Mouse (Mus musculus): ENCODE measurements at regions not wholly inside any gene's neighbourhood (a gene's known extent, or its start where the extent isn't known, plus 50 kb on each side); places are given as distances from the start of the nearest gene placed in this dataset.
A peak's percentile ranks its signal among the peaks of the same experiment; 100 is the strongest.
"Not testable (repeated sequence)": the region's sequence is repeated elsewhere in the genome, so short reads cannot be mapped to it uniquely, and the experiment has no call there.

DNA sequence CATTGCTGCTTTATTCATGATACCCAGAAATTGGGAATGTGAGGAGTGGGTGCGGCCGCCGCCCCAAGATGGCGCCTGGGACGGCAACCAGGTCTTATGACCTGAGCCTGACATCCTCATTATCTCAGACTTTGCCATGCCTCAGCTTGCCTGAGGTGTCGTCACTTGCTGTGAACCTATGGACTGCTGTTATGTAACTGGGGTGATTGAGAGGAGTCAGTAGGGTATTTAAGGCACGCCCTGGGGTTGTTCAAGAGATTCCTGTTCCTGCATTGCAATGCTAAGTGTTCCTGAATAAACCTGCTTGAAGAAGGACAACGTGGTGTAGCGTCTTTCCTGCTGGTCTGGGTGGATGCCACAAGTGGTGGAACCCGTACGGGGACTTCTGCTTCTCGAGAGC lies 211.4 kb upstream of the Pou3f2 start:
- Histone ChIP-seq H3K4me2 (replicated peaks) (no peak overlapping the region), H3K4me1 (no peaks in the 10 kb centered on the region), H3K4me3 (no peak overlapping the region), H3K27ac (replicated peaks) (no peak overlapping the region), H3K27me3 (no peaks in the 10 kb centered on the region), H3K9ac (replicated peaks) (no peak overlapping the region), H3K36me3 (no peaks in the 10 kb centered on the region), H3K9me3 (peaks cover 9% of the 10 kb centered on the region; the same call in 1 of the 2 replicates)
- no peak for ATAC-seq (ENCODE audit: low FRiP score, low read depth)
- 94% methylated on average over 12 of the region's 12 CpGs for WGBS

DNA sequence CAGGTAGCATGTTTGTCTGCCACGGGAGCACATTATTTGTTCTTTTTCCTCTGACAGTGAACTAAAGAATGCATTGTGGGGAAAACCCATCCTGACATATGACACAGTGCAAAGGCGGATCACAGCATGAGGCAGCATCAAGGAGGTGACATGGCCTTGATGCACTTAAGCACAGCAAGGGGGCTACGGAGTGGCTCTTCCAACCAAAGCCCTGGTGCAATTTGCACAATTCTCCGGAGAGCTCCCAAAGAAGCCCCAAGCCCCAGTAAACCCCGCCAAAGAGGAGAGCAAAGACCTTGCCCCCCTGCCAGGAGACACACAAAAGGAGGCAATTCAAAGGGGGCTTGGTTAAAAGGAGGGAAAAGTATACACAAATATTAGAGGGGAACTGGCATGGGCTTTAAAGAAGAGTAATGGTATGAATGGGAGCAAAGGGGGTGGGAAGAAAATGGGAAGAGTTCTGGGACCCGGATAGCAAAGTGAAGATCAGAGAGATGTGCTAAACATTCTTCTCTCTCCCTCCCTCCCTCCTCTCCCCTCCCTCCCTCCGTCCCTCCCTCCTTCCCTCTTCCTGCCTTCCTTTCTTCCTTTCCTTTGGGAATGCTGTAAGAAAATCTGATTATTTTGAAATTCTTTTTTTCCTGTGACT lies 179.7 kb upstream of the Pou3f2 start:
- H3K27me3 ChIP-seq: no peaks in the 10 kb centered on the region
- ATAC-seq (ENCODE audit: low FRiP score, low read depth): peak; percentile 88
- peak overlapping the region; percentile 42; the same call in 1 of the 2 replicates for H3K27ac ChIP-seq (replicated peaks)
- 4% methylated on average over 7 of the region's 7 CpGs for WGBS
- H3K4me3 ChIP-seq: no peak overlapping the region
- H3K36me3 ChIP-seq: no peaks in the 10 kb centered on the region
- H3K4me1 ChIP-seq: peaks cover 8% of the 10 kb centered on the region
- no peaks in the 10 kb centered on the region for H3K9me3 ChIP-seq
- H3K9ac ChIP-seq (replicated peaks): no peak overlapping the region
- H3K4me2 ChIP-seq (replicated peaks): peak overlapping the region; percentile 32

DNA sequence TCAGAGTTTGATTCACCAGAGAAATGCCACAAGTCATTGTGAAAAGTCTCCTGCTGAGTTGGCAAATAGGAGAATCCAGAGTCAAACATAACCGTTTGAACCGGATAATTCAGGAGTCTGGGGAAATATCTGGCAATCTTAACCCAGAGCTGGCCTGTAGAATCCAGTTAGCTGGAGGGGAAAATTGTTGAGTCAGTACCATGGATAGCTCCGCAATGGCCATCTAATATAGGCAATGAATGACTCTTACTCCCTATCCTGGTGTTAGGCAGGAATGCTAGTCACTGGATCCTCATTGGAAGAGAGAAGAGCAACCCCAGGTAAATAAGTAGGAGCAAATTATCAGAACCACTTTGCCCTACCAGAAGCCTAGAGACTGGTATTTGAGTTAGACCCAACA lies 157.4 kb upstream of the Pou3f2 start:
- WGBS: 59% methylated on average over 3 of the region's 3 CpGs
- Histone ChIP-seq H3K9ac (replicated peaks) (no peak overlapping the region), H3K36me3 (no peaks in the 10 kb centered on the region), H3K4me1 (no peaks in the 10 kb centered on the region), H3K27me3 (no peaks in the 10 kb centered on the region), H3K4me3 (no peak overlapping the region), H3K9me3 (no peaks in the 10 kb centered on the region), H3K27ac (replicated peaks) (no peak overlapping the region), H3K4me2 (replicated peaks) (no peak overlapping the region)
- ATAC-seq (ENCODE audit: low FRiP score, low read depth): no peak

DNA sequence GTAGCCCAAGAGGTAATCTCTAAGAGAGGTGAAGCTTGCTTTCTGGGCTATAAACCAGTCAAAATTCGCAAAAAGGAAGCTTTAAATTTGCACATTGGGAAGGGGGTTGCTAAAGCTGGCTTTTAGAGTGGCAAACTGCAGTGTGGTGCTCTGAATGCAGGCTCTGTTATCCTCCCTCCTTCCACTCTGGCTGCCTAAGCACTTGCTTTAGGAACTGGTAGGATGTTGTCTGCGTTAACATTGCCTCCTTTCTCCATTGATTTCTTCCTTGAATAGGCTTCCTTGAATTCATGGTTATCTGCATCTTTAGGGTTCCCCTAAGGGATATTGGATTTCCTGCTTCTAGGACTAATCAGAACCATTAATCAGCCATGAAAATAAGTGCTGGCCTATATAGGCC lies 120.8 kb upstream of the Pou3f2 start:
- ATAC-seq (ENCODE audit: low FRiP score, low read depth): no peak
- no peaks in the 10 kb centered on the region for H3K9me3 ChIP-seq
- no peak overlapping the region for H3K4me2 ChIP-seq (replicated peaks)
- no peaks in the 10 kb centered on the region for H3K4me1 ChIP-seq
- 73% methylated on average over 2 of the region's 2 CpGs for WGBS
- H3K36me3 ChIP-seq: no peaks in the 10 kb centered on the region
- no peaks in the 10 kb centered on the region for H3K27me3 ChIP-seq
- no peak overlapping the region for H3K4me3 ChIP-seq
- H3K9ac ChIP-seq (replicated peaks): no peak overlapping the region
- no peak overlapping the region for H3K27ac ChIP-seq (replicated peaks)

DNA sequence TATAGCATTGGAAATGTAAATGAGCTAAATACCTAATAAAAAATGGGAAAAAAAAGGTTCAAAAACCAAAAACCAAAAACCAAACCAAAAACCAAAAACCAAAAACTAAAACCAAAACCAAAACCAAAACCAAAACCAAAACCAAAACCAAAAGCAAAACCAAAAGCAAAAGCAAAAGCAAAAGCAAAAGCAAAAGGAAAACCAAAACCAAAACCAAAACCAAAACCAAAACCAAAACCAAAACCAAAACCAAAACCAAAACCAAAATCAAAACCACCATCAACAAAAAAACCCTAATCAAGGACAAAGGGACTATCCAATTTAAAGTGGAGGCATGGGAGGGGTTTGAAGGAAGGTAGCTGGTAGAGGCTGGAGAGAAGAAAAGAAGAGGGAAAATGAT lies 114.0 kb upstream of the Pou3f2 start:
- not testable (repeated sequence) for H3K4me2 ChIP-seq (replicated peaks); H3K4me1 ChIP-seq; H3K36me3 ChIP-seq; H3K9me3 ChIP-seq; H3K27me3 ChIP-seq; H3K9ac ChIP-seq (replicated peaks); H3K4me3 ChIP-seq; H3K27ac ChIP-seq (replicated peaks); ATAC-seq (ENCODE audit: low FRiP score, low read depth)

DNA sequence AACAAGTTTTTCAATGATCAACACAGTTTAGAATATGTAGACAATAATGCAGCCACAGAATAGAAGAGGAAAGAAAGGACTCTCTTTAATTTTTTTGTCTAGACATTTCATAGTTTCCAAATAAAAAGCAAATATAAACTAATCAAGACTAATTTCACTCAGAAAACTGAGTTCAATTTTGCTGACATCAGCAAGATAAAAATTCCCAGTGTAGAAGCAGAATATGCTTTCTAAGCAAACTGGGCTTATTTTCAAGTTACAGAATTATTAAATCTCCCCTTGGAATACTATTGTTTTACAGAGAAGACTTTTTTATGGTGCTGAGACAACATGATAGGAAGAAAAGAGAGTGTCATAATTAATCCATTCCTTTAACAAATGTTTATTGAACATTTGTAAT lies 99.0 kb upstream of the Pou3f2 start:
- Histone ChIP-seq H3K4me1 (no peaks in the 10 kb centered on the region), H3K36me3 (no peaks in the 10 kb centered on the region), H3K9me3 (no peaks in the 10 kb centered on the region), H3K27me3 (no peaks in the 10 kb centered on the region), H3K4me2 (replicated peaks) (no peak overlapping the region), H3K27ac (replicated peaks) (no peak overlapping the region), H3K4me3 (no peak overlapping the region), H3K9ac (replicated peaks) (no peak overlapping the region)
- no peak for ATAC-seq (ENCODE audit: low FRiP score, low read depth)

DNA sequence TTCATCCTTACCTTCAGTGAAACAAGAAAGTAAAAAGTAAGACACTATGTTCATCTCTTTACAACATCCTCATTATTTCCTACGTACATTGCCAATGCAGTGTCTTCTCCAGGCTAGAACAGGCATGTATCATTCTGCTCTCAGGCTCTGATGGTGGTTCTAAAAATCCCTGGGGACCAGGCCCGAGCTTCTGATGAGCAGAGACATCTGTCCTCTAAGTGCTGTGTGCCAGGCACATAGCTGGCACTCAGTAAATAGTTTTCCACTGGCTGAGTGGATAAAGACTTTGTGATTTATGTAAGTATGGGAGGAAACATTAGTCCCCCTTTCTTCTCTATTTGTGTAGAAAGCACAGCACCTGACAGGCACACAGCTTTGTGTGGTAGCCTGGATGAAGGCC lies 77.8 kb upstream of the Pou3f2 start:
- no peaks in the 10 kb centered on the region for H3K9me3 ChIP-seq

DNA sequence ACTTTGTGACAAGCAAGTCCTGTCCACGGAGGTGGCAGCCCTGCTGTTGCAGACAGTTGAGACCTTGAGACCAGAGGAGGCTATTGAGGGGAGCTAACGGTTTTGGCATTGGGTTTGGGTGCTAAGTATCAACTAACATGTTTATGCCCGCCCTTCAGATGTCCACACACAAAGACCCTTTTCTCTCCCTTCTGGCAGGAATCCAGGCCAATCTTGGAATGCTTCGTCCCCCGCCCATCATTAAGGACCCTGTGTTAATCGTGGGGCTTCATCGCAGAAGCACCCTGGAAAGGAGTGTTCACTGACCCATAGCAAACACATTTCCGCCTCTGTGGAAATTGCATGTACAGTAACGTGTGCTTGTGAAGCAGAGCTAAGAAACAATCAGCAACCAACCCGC lies 76.4 kb upstream of the Pou3f2 start:
- WGBS: 52% methylated on average over 10 of the region's 10 CpGs
- no peak overlapping the region for H3K4me2 ChIP-seq (replicated peaks)
- no peak overlapping the region for H3K4me3 ChIP-seq
- no peaks in the 10 kb centered on the region for H3K36me3 ChIP-seq
- no peak overlapping the region for H3K9ac ChIP-seq (replicated peaks)
- no peaks in the 10 kb centered on the region for H3K9me3 ChIP-seq
- peaks cover 8% of the 10 kb centered on the region; the same call in 1 of the 2 replicates for H3K4me1 ChIP-seq
- H3K27ac ChIP-seq (replicated peaks): no peak overlapping the region
- ATAC-seq (ENCODE audit: low FRiP score, low read depth): peak; percentile 66
- no peaks in the 10 kb centered on the region for H3K27me3 ChIP-seq

More for the DNA sequence above, 77.8 kb upstream of the Pou3f2 start:
- no peaks in the 10 kb centered on the region for H3K27me3 ChIP-seq
- H3K4me2 ChIP-seq (replicated peaks): no peak overlapping the region
- H3K4me3 ChIP-seq: no peak overlapping the region
- no peak for ATAC-seq (ENCODE audit: low FRiP score, low read depth)
- H3K9ac ChIP-seq (replicated peaks): no peak overlapping the region
- H3K4me1 ChIP-seq: peaks cover 8% of the 10 kb centered on the region; the same call in 1 of the 2 replicates
- no peaks in the 10 kb centered on the region for H3K36me3 ChIP-seq
- 80% methylated on average over 2 of the region's 2 CpGs for WGBS
- no peak overlapping the region for H3K27ac ChIP-seq (replicated peaks)

Measured in midbrain, embryonic 12.5 days (tissue).